Mouse (Mus musculus): ENCODE measurements around the gene Spop. TPM values are rescaled to one million over a fixed set of nuclear protein-coding genes. Genes with fewer than 3 reads are reported as not detected.

Gene Spop
- polyA plus RNA-seq (2015; fragmentation: Nextera tagmentation; extraction: Ambion mirVana) = 77.8 and 90.8 TPM in 2 replicates

- H3K4me3 ChIP-seq (replicated peaks; ENCODE audit: low read depth, low read length) = peak within 1 kb of the TSS; percentile 67
- WGBS = 2% methylated on average over 53 of the region's 58 CpGs
Measured at GRCm38 (mm10) chr11:95413641-95414535, at the start of gene Spop. TSS of gene Spop (plus strand) at chr11:95414080.

GRCm38 (mm10) chr11:95364388-95364787, 49.5 kb upstream of the Spop start:
- Histone ChIP-seq H3K27ac (no peak overlapping the region), H3K4me2 (ENCODE audit: low read length) (no peak overlapping the region), H3K36me3 (ENCODE audit: insufficient read depth, low read length) (no peaks in the 10 kb centered on the region), H3K9ac (ENCODE audit: low read depth, low read length) (no peak overlapping the region), H3K4me3 (replicated peaks; ENCODE audit: low read depth, low read length) (no peak overlapping the region), H3K4me1 (replicated peaks; ENCODE audit: insufficient read depth, low read length) (0 out of 2 replicates have a peak, but pooled peaks cover 9% of the 10 kb centered on the region), H3K27me3 (ENCODE audit: insufficient read depth, low read length) (no peaks in the 10 kb centered on the region), H3K9me3 (replicated peaks; ENCODE audit: low read length) (no peaks in the 10 kb centered on the region)
- no peak for TF ChIP-seq CTCF (IDR thresholded peaks at IDR 0.05; ENCODE audit: low read depth)
- ATAC-seq (replicated peaks; ENCODE audit: low FRiP score, low read depth) = no peak
- 86% methylated on average over 5 of the region's 5 CpGs for WGBS
- DNase-seq (ENCODE audit: low spot score) = no peak

More at GRCm38 (mm10) chr11:95413641-95414535, at the start of gene Spop:
- H3K27ac ChIP-seq = peak within 1 kb of the TSS; percentile 93
- ATAC-seq (replicated peaks; ENCODE audit: low FRiP score, low read depth) = peak; percentile 92
- peak; percentile 98 for DNase-seq (ENCODE audit: low spot score)
- no peaks in the 10 kb centered on the region for H3K27me3 ChIP-seq (ENCODE audit: insufficient read depth, low read length)
- H3K36me3 ChIP-seq (ENCODE audit: insufficient read depth, low read length) = no peaks in the 10 kb centered on the region
- TF ChIP-seq CTCF (IDR thresholded peaks at IDR 0.05; ENCODE audit: low read depth) = peak; percentile 29; the same call in 1 of the 2 replicates
- peaks cover 7% of the 10 kb centered on the region; the same call in 1 of the 2 replicates for H3K4me1 ChIP-seq (replicated peaks; ENCODE audit: insufficient read depth, low read length)
- H3K4me2 ChIP-seq (ENCODE audit: low read length) = peak within 1 kb of the TSS; percentile 87
- no peaks in the 10 kb centered on the region for H3K9me3 ChIP-seq (replicated peaks; ENCODE audit: low read length)
- peak within 1 kb of the TSS; percentile 68 for H3K9ac ChIP-seq (ENCODE audit: low read depth, low read length)

GRCm38 (mm10) chr11:95365596-95365995, 48.3 kb upstream of the Spop start:
- Histone ChIP-seq H3K27me3 (ENCODE audit: insufficient read depth, low read length) (no peaks in the 10 kb centered on the region), H3K4me2 (ENCODE audit: low read length) (no peak overlapping the region), H3K4me3 (replicated peaks; ENCODE audit: low read depth, low read length) (no peak overlapping the region), H3K27ac (0 out of 2 replicates have a peak overlapping the region, but pooled peaks have one; percentile 8), H3K4me1 (replicated peaks; ENCODE audit: insufficient read depth, low read length) (0 out of 2 replicates have a peak, but pooled peaks cover 14% of the 10 kb centered on the region), H3K9ac (ENCODE audit: low read depth, low read length) (no peak overlapping the region), H3K9me3 (replicated peaks; ENCODE audit: low read length) (no peaks in the 10 kb centered on the region), H3K36me3 (ENCODE audit: insufficient read depth, low read length) (no peaks in the 10 kb centered on the region)
- no peak for ATAC-seq (replicated peaks; ENCODE audit: low FRiP score, low read depth)
- DNase-seq (ENCODE audit: low spot score) = peak; percentile 64
- WGBS = 57% methylated on average over 10 of the region's 10 CpGs
- no peak for TF ChIP-seq CTCF (IDR thresholded peaks at IDR 0.05; ENCODE audit: low read depth)

- Histone ChIP-seq H3K27me3 (ENCODE audit: insufficient read depth, low read length) (no peaks in the 10 kb centered on the region), H3K4me3 (replicated peaks; ENCODE audit: low read depth, low read length) (no peak overlapping the region), H3K9ac (ENCODE audit: low read depth, low read length) (no peak overlapping the region), H3K9me3 (replicated peaks; ENCODE audit: low read length) (no peaks in the 10 kb centered on the region), H3K36me3 (ENCODE audit: insufficient read depth, low read length) (no peaks in the 10 kb centered on the region), H3K4me2 (ENCODE audit: low read length) (no peak overlapping the region), H3K27ac (no peak overlapping the region), H3K4me1 (replicated peaks; ENCODE audit: insufficient read depth, low read length) (0 out of 2 replicates have a peak, but pooled peaks cover 14% of the 10 kb centered on the region)
- WGBS = 76% methylated on average over 6 of the region's 6 CpGs
- DNase-seq (ENCODE audit: low spot score) (peak; percentile 44), ATAC-seq (replicated peaks; ENCODE audit: low FRiP score, low read depth) (no peak)
- 0 out of 2 replicates have a peak, but pooled peaks have one; percentile 25 for TF ChIP-seq CTCF (IDR thresholded peaks at IDR 0.05; ENCODE audit: low read depth)
Measured at GRCm38 (mm10) chr11:95366280-95366897, 47.5 kb upstream of the Spop start.

- no peak overlapping the region for H3K4me3 ChIP-seq (replicated peaks; ENCODE audit: low read depth, low read length)
- TF ChIP-seq CTCF (IDR thresholded peaks at IDR 0.05; ENCODE audit: low read depth) = no peak
- no peak overlapping the region for H3K9ac ChIP-seq (ENCODE audit: low read depth, low read length)
- 0 out of 2 replicates have a peak, but pooled peaks cover 14% of the 10 kb centered on the region for H3K4me1 ChIP-seq (replicated peaks; ENCODE audit: insufficient read depth, low read length)
- H3K36me3 ChIP-seq (ENCODE audit: insufficient read depth, low read length) = no peaks in the 10 kb centered on the region
- WGBS = 80% methylated on average over 8 of the region's 8 CpGs
- H3K27ac ChIP-seq = no peak overlapping the region
- no peaks in the 10 kb centered on the region for H3K27me3 ChIP-seq (ENCODE audit: insufficient read depth, low read length)
- H3K9me3 ChIP-seq (replicated peaks; ENCODE audit: low read length) = no peaks in the 10 kb centered on the region
- ATAC-seq (replicated peaks; ENCODE audit: low FRiP score, low read depth) (no peak), DNase-seq (ENCODE audit: low spot score) (no peak)
- H3K4me2 ChIP-seq (ENCODE audit: low read length) = no peak overlapping the region
Measured at GRCm38 (mm10) chr11:95367011-95367735, 46.7 kb upstream of the Spop start.
